Mouse (Mus musculus) left cerebral cortex, adult 18-20 months (tissue): ENCODE measurements around the gene Nog. TPM values are rescaled to one million over a fixed set of nuclear protein-coding genes. Genes with fewer than 3 reads are reported as not detected.

Source experiments
- DNase-seq, 2 experiments: peaks; one replicate each; pipeline ENCODE4 v3.0.0; 2021 to 2022; ENCODE audit warnings: low spot score in 2 of 2, mixed read lengths in 1 of 2
- long read RNA-seq, 2 experiments: library from polyadenylated mRNA; stranded (forward); transcript quantifications; one replicate each; pipeline ENCODE4 v2.0.0; 2021
- total RNA-seq, 2 experiments: library from RNA; stranded (reverse); gene quantifications; 2 replicates each; pipeline ENCODE4 v1.2.3; 2021

The Nog gene
- 10 to 100 TPM; 13.3 to 15.0 TPM for total RNA-seq
- long read RNA-seq, experiment 1, transcript Nog-201 (1 exons, 1,695 nt): major isoform, 15 of 15 reads
- long read RNA-seq, experiment 1, partial matches to known transcripts: 0 of 15 reads
- long read RNA-seq, experiment 1, other reads (novel, unspliced or antisense): 0 of 15 reads
- long read RNA-seq, experiment 2, transcript Nog-201 (1 exons, 1,695 nt): major isoform, 11 of 11 reads
- long read RNA-seq, experiment 2, partial matches to known transcripts: 0 of 11 reads
- long read RNA-seq, experiment 2, other reads (novel, unspliced or antisense): 0 of 11 reads

GRCm38 (mm10) chr11:89302056-89302815 lies at the start of gene Nog:
TSS of gene Nog (minus strand) at chr11:89302332.
- peak; percentile 49 to 67 for DNase-seq

GRCm38 (mm10) chr11:89340238-89340637 lies 38.1 kb upstream of the Nog start:
- no peak for DNase-seq

- no peak for DNase-seq
These were observed 37.7 kb upstream of the Nog start for GRCm38 (mm10) chr11:89339783-89340182.

- DNase-seq: no peak
These were observed 35.8 kb upstream of the Nog start for GRCm38 (mm10) chr11:89337910-89338309.

- DNase-seq: no peak
These were observed 25.2 kb upstream of the Nog start for GRCm38 (mm10) chr11:89327089-89327881.

GRCm38 (mm10) chr11:89321775-89322174 lies 19.6 kb upstream of the Nog start:
- no peak for DNase-seq

- no peak for DNase-seq
These were observed 17.5 kb upstream of the Nog start for GRCm38 (mm10) chr11:89319675-89320074.

GRCm38 (mm10) chr11:89318324-89318723 lies 16.2 kb upstream of the Nog start:
- DNase-seq: no peak

GRCm38 (mm10) chr11:89317757-89318156 lies 15.6 kb upstream of the Nog start:
- no peak for DNase-seq

- DNase-seq: no peak
These were observed 12.2 kb upstream of the Nog start for GRCm38 (mm10) chr11:89314374-89314773.

GRCm38 (mm10) chr11:89312378-89312777 lies 10.2 kb upstream of the Nog start:
- no peak for DNase-seq

- no peak for DNase-seq
These were observed 8.1 kb upstream of the Nog start for GRCm38 (mm10) chr11:89310217-89310616.

GRCm38 (mm10) chr11:89303421-89303820 lies 1.3 kb upstream of the Nog start:
- DNase-seq: peak; percentile 84 to 91

- DNase-seq: peak; percentile 66 to 71
These were observed 666 bp upstream of the Nog start for GRCm38 (mm10) chr11:89302816-89303180.

GRCm38 (mm10) chr11:89301331-89302055 lies 639 bp downstream of the Nog start:
- DNase-seq: peak; percentile 8 to 12

GRCm38 (mm10) chr11:89299784-89300775 lies 2.1 kb downstream of the Nog start:
- no peak for DNase-seq

GRCm38 (mm10) chr11:89299116-89299783 lies 2.9 kb downstream of the Nog start:
- peak in 1 of 2 experiments; percentile 9 for DNase-seq

GRCm38 (mm10) chr11:89298285-89299010 lies 3.7 kb downstream of the Nog start:
- peak; percentile 14 to 18 for DNase-seq

- DNase-seq: no peak
These were observed 4.6 kb downstream of the Nog start for GRCm38 (mm10) chr11:89297521-89297920.
